Mouse (Mus musculus) forebrain, embryonic 12.5 days (tissue): ENCODE measurements around the gene Tada2b. TPM values are rescaled to one million over a fixed set of nuclear protein-coding genes. Genes with fewer than 3 reads are reported as not detected.

Experiments
- ATAC-seq: fragments of 200-750 bp; cut with Nextera tagmentation; 2 replicates; pipeline ENCODE4 v1.8.0; 2017; ENCODE audit warnings: moderate TSS enrichment; ENCODE audit not compliant: low FRiP score
- H3K27ac ChIP-seq: fragments of 300-500 bp; sonication (generic); 2 replicates; pipeline ENCODE4 v1.5.1; 2016; ENCODE audit warnings: mild to moderate bottlenecking
- H3K27me3 ChIP-seq: fragments of 300-500 bp; sonication (generic); 2 replicates; pipeline ENCODE4 v1.6.1; 2016; ENCODE audit warnings: mild to moderate bottlenecking
- H3K36me3 ChIP-seq: fragments of 300-500 bp; sonication (generic); replicated peaks from 2 replicates; pipeline ENCODE4 v1.6.1; 2016; ENCODE audit warnings: mild to moderate bottlenecking
- H3K4me1 ChIP-seq: fragments of 300-500 bp; sonication (generic); 2 replicates; pipeline ENCODE4 v1.6.1; 2016
- H3K4me2 ChIP-seq: fragments of 300-500 bp; sonication (generic); 2 replicates; pipeline ENCODE4 v1.6.1; 2016; ENCODE audit warnings: mild to moderate bottlenecking, moderate library complexity
- H3K4me3 ChIP-seq: fragments of 300-500 bp; sonication (generic); replicated peaks from 2 replicates; pipeline ENCODE4 v1.5.1; 2016; ENCODE audit warnings: mild to moderate bottlenecking
- H3K9ac ChIP-seq: fragments of 300-500 bp; sonication (generic); 2 replicates; pipeline ENCODE4 v1.6.1; 2016; ENCODE audit warnings: mild to moderate bottlenecking
- H3K9me3 ChIP-seq: fragments of 300-500 bp; sonication (generic); 2 replicates; pipeline ENCODE4 v1.6.1; 2016
- WGBS: fragments of 180-500 bp; shearing (Covaris S2); methylation state at CpG from one replicate; pipeline ENCODE4 v1.1.7; 2016; 5-methylcytosine and 5-hydroxymethylcytosine counted together
- polyA plus RNA-seq: library from polyadenylated mRNA; unstranded; fragments of >200 nt; fragmentation: Nextera tagmentation; extraction: Ambion mirVana; gene quantifications from 2 replicates; pipeline ENCODE4 v1.2.1, GENCODE M21; 2016

Tada2b gene
- polyA plus RNA-seq, 1 experiment from 2014 or later = 3.2 TPM

GRCm38 (mm10) chr5:36478540-36479420 lies 5.3 kb downstream of the Tada2b start:
- Histone ChIP-seq H3K9ac (no peak overlapping the region), H3K4me1 (peaks cover 29% of the 10 kb centered on the region), H3K27ac (no peak overlapping the region), H3K27me3 (no peaks in the 10 kb centered on the region), H3K4me3 (no peak overlapping the region), H3K4me2 (no peak overlapping the region), H3K36me3 (peaks cover 32% of the 10 kb centered on the region), H3K9me3 (no peaks in the 10 kb centered on the region)
- ATAC-seq = no peak
- WGBS = 89% methylated on average over 6 of the region's 6 CpGs

GRCm38 (mm10) chr5:36477486-36477885 lies 6.6 kb downstream of the Tada2b start:
- H3K4me1 ChIP-seq = peaks cover 20% of the 10 kb centered on the region
- H3K9ac ChIP-seq = no peak overlapping the region
- H3K9me3 ChIP-seq = no peaks in the 10 kb centered on the region
- ATAC-seq = no peak
- WGBS = 87% methylated on average over 3 of the region's 3 CpGs
- H3K36me3 ChIP-seq = peaks cover 42% of the 10 kb centered on the region
- H3K27ac ChIP-seq = no peak overlapping the region
- H3K4me2 ChIP-seq = no peak overlapping the region
- H3K4me3 ChIP-seq = no peak overlapping the region
- no peaks in the 10 kb centered on the region for H3K27me3 ChIP-seq

- no peak overlapping the region for H3K27ac ChIP-seq
- no peak overlapping the region for H3K4me2 ChIP-seq
- no peak overlapping the region for H3K4me3 ChIP-seq
- peaks cover 62% of the 10 kb centered on the region for H3K36me3 ChIP-seq
- H3K27me3 ChIP-seq = no peaks in the 10 kb centered on the region
- no peak overlapping the region for H3K9ac ChIP-seq
- no peaks in the 10 kb centered on the region for H3K4me1 ChIP-seq
- WGBS = 87% methylated on average over 5 of the region's 5 CpGs
- no peak for ATAC-seq
- no peaks in the 10 kb centered on the region for H3K9me3 ChIP-seq
Observed at GRCm38 (mm10) chr5:36474283-36474682, 9.8 kb downstream of the Tada2b start.

GRCm38 (mm10) chr5:36472876-36473655 lies 11.0 kb downstream of the Tada2b start:
- H3K36me3 ChIP-seq = peaks cover 64% of the 10 kb centered on the region
- ATAC-seq = no peak
- WGBS = 89% methylated on average over 4 of the region's 4 CpGs

GRCm38 (mm10) chr5:36471206-36471605 lies 12.9 kb downstream of the Tada2b start:
- Histone ChIP-seq H3K36me3 (peaks cover 58% of the 10 kb centered on the region), H3K4me3 (no peak overlapping the region), H3K9me3 (no peaks in the 10 kb centered on the region), H3K27ac (no peak overlapping the region), H3K27me3 (no peaks in the 10 kb centered on the region), H3K4me2 (no peak overlapping the region), H3K9ac (no peak overlapping the region), H3K4me1 (peaks cover 3% of the 10 kb centered on the region)
- WGBS = 94% methylated on average over 8 of the region's 8 CpGs
- no peak for ATAC-seq

More at GRCm38 (mm10) chr5:36472876-36473655, 11.0 kb downstream of the Tada2b start:
- Histone ChIP-seq H3K9ac (no peak overlapping the region), H3K9me3 (no peaks in the 10 kb centered on the region), H3K27ac (no peak overlapping the region), H3K4me3 (no peak overlapping the region), H3K27me3 (no peaks in the 10 kb centered on the region), H3K4me1 (no peaks in the 10 kb centered on the region), H3K4me2 (no peak overlapping the region)

- no peak for ATAC-seq
- peak overlapping the region; percentile 80 for H3K9ac ChIP-seq
- peaks cover 14% of the 10 kb centered on the region for H3K27me3 ChIP-seq
- H3K4me3 ChIP-seq = peak overlapping the region; percentile 95
- peak overlapping the region; percentile 99 for H3K4me2 ChIP-seq
- H3K4me1 ChIP-seq = peaks cover 29% of the 10 kb centered on the region
- WGBS = 33% methylated on average over 8 of the region's 8 CpGs
- no peaks in the 10 kb centered on the region for H3K9me3 ChIP-seq
- no peak overlapping the region for H3K27ac ChIP-seq
- peaks cover 18% of the 10 kb centered on the region for H3K36me3 ChIP-seq
Observed at GRCm38 (mm10) chr5:36465889-36466288, 18.2 kb downstream of the Tada2b start.

- Histone ChIP-seq H3K4me2 (peak within 1 kb of the TSS; percentile 99), H3K27me3 (peaks cover 22% of the 10 kb centered on the region), H3K27ac (peak within 1 kb of the TSS; percentile 65; the same call in 1 of the 2 replicates), H3K9me3 (no peaks in the 10 kb centered on the region), H3K4me1 (peaks cover 29% of the 10 kb centered on the region), H3K9ac (peak within 1 kb of the TSS; percentile 80), H3K4me3 (peak within 1 kb of the TSS; percentile 95), H3K36me3 (peaks cover 8% of the 10 kb centered on the region)
- under 1% methylated on average over 68 of the region's 68 CpGs for WGBS
- ATAC-seq = peak; percentile 95
Observed at GRCm38 (mm10) chr5:36464709-36465661, 19.1 kb downstream of the Tada2b start, which contains the start of gene Grpel1. Grpel1 (plus strand) TSS chr5:36464998.

GRCm38 (mm10) chr5:36463391-36463790 lies 20.7 kb downstream of the Tada2b start:
- H3K9me3 ChIP-seq = no peaks in the 10 kb centered on the region
- WGBS = 4% methylated on average over 5 of the region's 5 CpGs
- H3K27me3 ChIP-seq = peaks cover 28% of the 10 kb centered on the region
- no peak overlapping the region for H3K4me2 ChIP-seq
- ATAC-seq = no peak
- no peak overlapping the region for H3K9ac ChIP-seq
- no peak overlapping the region for H3K4me3 ChIP-seq
- no peaks in the 10 kb centered on the region; the same call in 1 of the 2 replicates for H3K36me3 ChIP-seq
- peaks cover 29% of the 10 kb centered on the region for H3K4me1 ChIP-seq
- no peak overlapping the region for H3K27ac ChIP-seq

- H3K4me2 ChIP-seq = no peak overlapping the region
- H3K27me3 ChIP-seq = peaks cover 29% of the 10 kb centered on the region
- peaks cover 29% of the 10 kb centered on the region for H3K4me1 ChIP-seq
- no peak overlapping the region for H3K4me3 ChIP-seq
- no peak overlapping the region for H3K9ac ChIP-seq
- no peak overlapping the region for H3K27ac ChIP-seq
- H3K9me3 ChIP-seq = no peaks in the 10 kb centered on the region
- WGBS = 15% methylated on average over 7 of the region's 7 CpGs
- H3K36me3 ChIP-seq = no peaks in the 10 kb centered on the region
- no peak for ATAC-seq
Observed at GRCm38 (mm10) chr5:36462810-36463209, 21.3 kb downstream of the Tada2b start.

- no peaks in the 10 kb centered on the region for H3K9me3 ChIP-seq
- peaks cover 26% of the 10 kb centered on the region for H3K4me1 ChIP-seq
- H3K4me2 ChIP-seq = no peak overlapping the region
- H3K36me3 ChIP-seq = no peaks in the 10 kb centered on the region
- no peak overlapping the region for H3K9ac ChIP-seq
- 81% methylated on average over 2 of the region's 2 CpGs for WGBS
- H3K27me3 ChIP-seq = peaks cover 35% of the 10 kb centered on the region
- no peak overlapping the region for H3K27ac ChIP-seq
- H3K4me3 ChIP-seq = no peak overlapping the region
- no peak for ATAC-seq
Observed at GRCm38 (mm10) chr5:36461231-36461630, 22.9 kb downstream of the Tada2b start.

GRCm38 (mm10) chr5:36460712-36461111 lies 23.4 kb downstream of the Tada2b start:
- peaks cover 20% of the 10 kb centered on the region for H3K4me1 ChIP-seq
- H3K4me3 ChIP-seq = no peak overlapping the region
- no peak overlapping the region for H3K4me2 ChIP-seq
- no peak overlapping the region for H3K9ac ChIP-seq
- no peaks in the 10 kb centered on the region for H3K9me3 ChIP-seq
- peaks cover 38% of the 10 kb centered on the region for H3K27me3 ChIP-seq
- H3K27ac ChIP-seq = no peak overlapping the region
- no peak for ATAC-seq
- H3K36me3 ChIP-seq = no peaks in the 10 kb centered on the region
- 87% methylated on average over 2 of the region's 2 CpGs for WGBS
